19 mouse cellular contexts compared by ENCODE assay signal in the genomic region with DNA sequence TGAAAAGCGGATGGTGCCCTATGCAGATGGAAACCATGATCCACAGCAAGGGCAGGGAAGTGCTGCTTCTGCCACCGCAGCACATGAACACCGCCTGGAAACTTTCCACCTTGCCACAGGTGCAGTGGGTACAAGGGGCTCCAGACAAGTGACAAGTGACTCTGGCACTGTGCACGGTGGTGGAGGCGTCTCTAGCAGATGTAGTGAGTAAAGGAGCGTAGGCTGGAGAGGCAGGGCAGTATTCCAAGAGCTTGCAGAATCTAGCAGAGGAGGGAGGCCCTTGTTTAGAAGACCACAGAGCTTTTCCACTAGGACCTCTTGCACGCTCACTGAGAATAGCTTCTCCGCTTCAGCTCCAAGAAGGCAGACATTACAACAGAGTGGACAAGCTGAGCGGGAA.
DNase-seq lines count a peak whose midpoint lies in the region; ATAC-seq lines count a peak whose summit lies in the region.
"Had no signal": no experiment of that assay in that cellular context is flagged by ENCODE, and none has a peak within 500 bp of the region (broad histone marks: within the 10 kb centered on the region; RNA-seq: fewer than 3 reads in every experiment).

No protein-coding gene starts in this region.

- WGBS in heart, embryonic 12.5 days: 82% methylated on average over 9 of the region's 9 CpGs
- WGBS in intestine, embryonic 15.5 days: 90% methylated on average over 9 of the region's 9 CpGs

- H3K4me1 ChIP-seq in heart, embryonic 12.5 days (replicated peaks): peaks cover 11% of the 10 kb centered on the region
- H3K4me1 ChIP-seq in intestine, embryonic 15.5 days (replicated peaks): no peaks in the 10 kb centered on the region

- DNase-seq in fat pad, adult 2 months (ENCODE audit: extremely low read depth, low read depth, low spot score): peak; percentile 42
- peak; percentile 86 to 91 for DNase-seq in frontal cortex, postnatal 36 days (ENCODE audit: low spot score in 2 of 2)
- DNase-seq in layer of hippocampus, postnatal 36 days: peak; percentile 83 to 84
- DNase-seq in right cerebral cortex, adult 2 months (ENCODE audit: low spot score in 2 of 2): peak; percentile 86 to 87
- DNase-seq: adrenal gland, postnatal 10 days; cerebellum, postnatal 25 days; gastrocnemius, postnatal 36 days; kidney, postnatal 25 days; liver; thymus, postnatal 14 days had no signal

- no peak overlapping the region for H3K4me3 ChIP-seq in heart, embryonic 12.5 days
- H3K4me3 ChIP-seq in intestine, embryonic 15.5 days (replicated peaks): no peak overlapping the region
- H3K4me3 ChIP-seq: embryonic facial prominence, embryonic 12.5 days; heart, embryonic 13.5 days; hindbrain, embryonic 10.5 days; lung, embryonic 15.5 days; neural tube, embryonic 13.5 days had no signal

- no peaks in the 10 kb centered on the region for H3K36me3 ChIP-seq in heart, embryonic 12.5 days
- H3K36me3 ChIP-seq in intestine, embryonic 15.5 days: no peaks in the 10 kb centered on the region
- H3K36me3 ChIP-seq: embryonic facial prominence, embryonic 12.5 days; G1E; heart, embryonic 13.5 days; hindbrain, embryonic 10.5 days; lung, embryonic 15.5 days; neural tube, embryonic 13.5 days had no signal

- no peak overlapping the region for H3K27ac ChIP-seq in heart, embryonic 12.5 days (ENCODE audit: poor library complexity, severe bottlenecking)
- H3K27ac ChIP-seq in intestine, embryonic 15.5 days: no peak overlapping the region
- H3K27ac ChIP-seq: embryonic facial prominence, embryonic 12.5 days; heart, embryonic 13.5 days; hindbrain, embryonic 10.5 days; lung, embryonic 15.5 days; neural tube, embryonic 13.5 days had no signal

- H3K4me2 ChIP-seq in heart, embryonic 12.5 days: no peak overlapping the region
- H3K4me2 ChIP-seq in intestine, embryonic 15.5 days (replicated peaks): no peak overlapping the region
- H3K4me2 ChIP-seq: embryonic facial prominence, embryonic 12.5 days; heart, embryonic 13.5 days; lung, embryonic 15.5 days; neural tube, embryonic 13.5 days had no signal

- no peak for ATAC-seq in heart, embryonic 12.5 days (ENCODE audit: insufficient number of reproducible peaks, low FRiP score)
- no peak for ATAC-seq in intestine, embryonic 15.5 days
- no peak for ATAC-seq in activated CD4-positive, CD25-positive, alpha-beta regulatory T cell, adult 4 months

- H3K9ac ChIP-seq in heart, embryonic 12.5 days: no peak overlapping the region
- H3K9ac ChIP-seq in intestine, embryonic 15.5 days: no peak overlapping the region
- H3K9ac ChIP-seq: embryonic facial prominence, embryonic 12.5 days; heart, embryonic 13.5 days; lung, embryonic 15.5 days; neural tube, embryonic 13.5 days had no signal

- H3K9me3 ChIP-seq in heart, embryonic 12.5 days (replicated peaks): no peaks in the 10 kb centered on the region
- no peaks in the 10 kb centered on the region for H3K9me3 ChIP-seq in intestine, embryonic 15.5 days
- H3K9me3 ChIP-seq: embryonic facial prominence, embryonic 12.5 days; G1E; heart, embryonic 13.5 days; hindbrain, embryonic 10.5 days; lung, embryonic 15.5 days; neural tube, embryonic 13.5 days had no signal

- H3K27me3 ChIP-seq in heart, embryonic 12.5 days (replicated peaks): no peaks in the 10 kb centered on the region
- no peaks in the 10 kb centered on the region for H3K27me3 ChIP-seq in intestine, embryonic 15.5 days (replicated peaks)
- H3K27me3 ChIP-seq: embryonic facial prominence, embryonic 12.5 days; heart, embryonic 13.5 days; lung, embryonic 15.5 days; neural tube, embryonic 13.5 days had no signal
